Mouse (Mus musculus) hindbrain, embryonic 14.5 days (tissue): ENCODE measurements around the gene Ten1. TPM values are rescaled to one million over a fixed set of nuclear protein-coding genes. Genes with fewer than 3 reads are reported as not detected.

Experiments used
- ATAC-seq: fragments of 200-750 bp; cut with Nextera tagmentation; 2 replicates; pipeline ENCODE4 v1.8.0; 2017; ENCODE audit warnings: moderate number of reproducible peaks, mild to moderate bottlenecking, moderate TSS enrichment, moderate library complexity; ENCODE audit not compliant: low FRiP score
- DNase-seq: peaks from one replicate; pipeline ENCODE4 v3.0.0-alpha.2; 2015; ENCODE audit warnings: low spot score
- H3K27ac ChIP-seq: fragments of 300-500 bp; sonication (generic); 2 replicates; pipeline ENCODE4 v1.5.1; 2014; ENCODE audit warnings: mild to moderate bottlenecking, moderate library complexity
- H3K27me3 ChIP-seq: fragments of 300-500 bp; sonication (generic); 2 replicates; pipeline ENCODE4 v1.6.1; 2014; ENCODE audit warnings: mild to moderate bottlenecking, low read length, mixed read lengths; ENCODE audit not compliant: control insufficient read depth, insufficient read depth
- H3K36me3 ChIP-seq: fragments of 300-500 bp; sonication (generic); replicated peaks from 2 replicates; pipeline ENCODE4 v1.6.1; 2014; ENCODE audit not compliant: control insufficient read depth, insufficient read depth
- H3K4me1 ChIP-seq: fragments of 300-500 bp; sonication (generic); replicated peaks from 2 replicates; pipeline ENCODE4 v1.6.1; 2014; ENCODE audit warnings: antibody characterized with exemption, low read length, mixed read lengths; ENCODE audit not compliant: control insufficient read depth, insufficient read depth
- H3K4me2 ChIP-seq: fragments of 300-500 bp; sonication (generic); replicated peaks from 2 replicates; pipeline ENCODE4 v1.6.1; 2014; ENCODE audit warnings: mild to moderate bottlenecking, moderate library complexity
- H3K4me3 ChIP-seq: fragments of 300-500 bp; sonication (generic); replicated peaks from 2 replicates; pipeline ENCODE4 v1.5.1; 2014; ENCODE audit warnings: mild to moderate bottlenecking, low read length
- H3K9ac ChIP-seq: fragments of 300-500 bp; sonication (generic); 2 replicates; pipeline ENCODE4 v1.6.1; 2014
- H3K9me3 ChIP-seq: fragments of 300-500 bp; sonication (generic); 2 replicates; pipeline ENCODE4 v1.6.1; 2016; ENCODE audit warnings: low read length; ENCODE audit not compliant: control insufficient read depth
- WGBS: fragments of 180-500 bp; shearing (Covaris S2); extraction: QIAGEN DNeasy Blood & Tissue Kit; methylation state at CpG from one replicate; pipeline ENCODE4 v1.1.7; 2014; 5-methylcytosine and 5-hydroxymethylcytosine counted together
- polyA plus RNA-seq: library from polyadenylated mRNA; unstranded; fragments of >200 nt; fragmentation: Nextera tagmentation; extraction: Ambion mirVana; gene quantifications from 2 replicates; pipeline ENCODE4 v1.2.1, GENCODE M21; 2014

Gene Ten1
- polyA plus RNA-seq, 1 experiment from 2014 or later: 88.0 TPM

DNA sequence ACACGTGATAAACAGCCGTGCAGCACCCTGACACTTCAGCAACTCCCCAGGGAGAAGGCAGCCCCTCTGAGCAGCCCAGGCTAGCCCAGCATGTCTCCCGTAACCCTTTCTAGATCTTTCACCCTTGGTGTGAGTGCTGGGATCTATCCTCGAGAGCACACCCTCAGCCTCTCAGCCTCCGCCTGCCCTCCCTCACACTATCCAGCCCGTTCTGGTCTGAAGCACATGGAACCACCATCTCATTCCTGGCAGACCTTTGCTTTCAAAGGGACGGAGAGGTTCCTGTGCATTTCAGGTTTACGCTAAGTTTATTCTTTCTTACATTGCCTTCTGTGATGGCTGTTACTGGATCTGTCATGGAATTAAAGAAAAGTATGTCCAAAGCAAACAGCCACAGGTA is 45.9 kb downstream of the Ten1 start:
- Histone ChIP-seq H3K4me1 (peaks cover 3% of the 10 kb centered on the region; the same call in 1 of the 2 replicates), H3K27ac (no peak overlapping the region), H3K9ac (no peak overlapping the region), H3K4me3 (no peak overlapping the region), H3K27me3 (no peaks in the 10 kb centered on the region), H3K9me3 (no peaks in the 10 kb centered on the region), H3K36me3 (peaks cover 73% of the 10 kb centered on the region), H3K4me2 (no peak overlapping the region)
- DNase-seq: no peak
- ATAC-seq: no peak
- 85% methylated on average over 8 of the region's 8 CpGs for WGBS

DNA sequence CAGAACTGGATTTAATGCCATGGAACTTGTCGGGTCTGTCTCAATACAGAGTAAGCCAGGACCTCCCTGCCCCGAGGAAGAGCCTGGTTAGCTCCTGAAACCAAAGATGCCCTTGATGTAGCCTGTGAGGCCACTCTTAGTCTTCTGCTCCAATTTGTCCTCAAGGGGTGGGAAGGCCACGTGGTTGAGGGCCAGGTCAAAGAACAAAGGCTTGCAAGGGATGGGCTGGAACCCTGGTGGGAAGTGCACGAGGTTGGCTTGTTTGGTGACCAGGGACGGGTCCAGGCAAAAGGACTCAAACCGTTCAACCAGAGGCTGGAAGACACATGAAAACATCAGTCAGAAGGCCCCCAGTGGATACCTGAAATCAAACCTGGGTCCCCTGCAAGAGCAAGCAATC is 47.0 kb downstream of the Ten1 start:
- WGBS: 73% methylated on average over 6 of the region's 6 CpGs
- DNase-seq (no peak), ATAC-seq (no peak)
- H3K27ac ChIP-seq: no peak overlapping the region
- H3K9me3 ChIP-seq: no peaks in the 10 kb centered on the region
- H3K27me3 ChIP-seq: no peaks in the 10 kb centered on the region
- H3K36me3 ChIP-seq: peaks cover 83% of the 10 kb centered on the region
- no peak overlapping the region for H3K9ac ChIP-seq
- H3K4me3 ChIP-seq: no peak overlapping the region
- H3K4me2 ChIP-seq: no peak overlapping the region
- H3K4me1 ChIP-seq: no peaks in the 10 kb centered on the region

DNA sequence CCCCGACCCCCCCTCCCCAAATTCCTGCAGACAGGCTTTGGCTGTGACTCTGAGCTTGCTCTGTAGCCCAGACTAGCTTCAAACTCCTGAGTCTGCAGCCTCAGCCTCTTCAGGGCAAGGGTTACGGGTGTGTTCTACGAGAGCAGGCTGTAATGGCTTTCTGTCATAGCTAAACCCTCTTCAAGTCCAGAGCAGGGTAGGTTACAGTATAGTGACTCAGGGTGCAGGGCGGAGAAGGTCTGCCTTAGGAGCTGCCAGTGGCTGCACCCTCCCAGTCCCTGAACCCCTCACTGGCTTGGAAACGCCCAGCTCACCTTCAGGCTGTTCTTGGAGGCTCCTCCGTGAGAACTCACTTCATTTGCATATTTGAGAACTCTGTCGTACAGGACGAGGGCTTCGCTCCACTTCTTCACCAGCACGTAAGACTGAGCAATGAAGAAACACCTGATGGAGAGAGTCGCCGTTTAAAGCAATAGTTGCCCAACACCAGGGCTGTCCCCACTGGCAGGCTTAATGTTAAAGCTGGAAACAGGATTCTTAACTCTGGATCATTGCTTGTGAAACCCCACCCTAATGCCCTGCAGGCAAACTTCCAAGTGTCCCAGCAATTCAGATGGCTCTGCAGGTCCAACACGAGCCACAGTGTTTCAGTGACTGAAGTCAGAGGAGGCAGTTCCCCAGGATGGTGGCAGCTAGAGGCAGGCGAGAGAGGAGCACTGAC is 49.0 kb downstream of the Ten1 start:
- H3K27ac ChIP-seq: no peak overlapping the region
- WGBS: 90% methylated on average over 14 of the region's 14 CpGs
- no peak for ATAC-seq

DNA sequence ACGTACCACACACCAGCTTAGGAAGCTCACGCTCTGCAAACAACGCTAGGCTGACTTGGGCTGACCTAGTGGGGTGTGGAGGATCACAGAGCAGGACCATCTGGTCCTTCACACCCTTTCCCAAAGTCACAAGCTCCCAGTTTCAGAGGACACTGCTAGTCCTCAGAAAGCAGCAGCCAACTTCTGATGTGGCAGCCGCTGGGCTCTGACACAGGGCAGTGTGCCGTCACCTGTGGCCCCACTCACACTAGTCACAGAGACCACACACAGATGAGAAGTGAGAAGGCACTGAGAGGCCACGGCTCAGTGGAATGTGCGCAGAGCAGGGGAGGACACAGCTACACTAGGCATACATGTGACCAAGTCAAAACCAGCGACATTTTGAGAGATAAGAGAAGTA is 52.2 kb downstream of the Ten1 start:
- H3K4me1 ChIP-seq: no peaks in the 10 kb centered on the region
- H3K27me3 ChIP-seq: no peaks in the 10 kb centered on the region
- peaks cover 100% of the 10 kb centered on the region for H3K36me3 ChIP-seq
- H3K4me3 ChIP-seq: no peak overlapping the region
- no peak overlapping the region for H3K9ac ChIP-seq
- no peaks in the 10 kb centered on the region for H3K9me3 ChIP-seq
- ATAC-seq (no peak), DNase-seq (no peak)
- H3K4me2 ChIP-seq: no peak overlapping the region
- H3K27ac ChIP-seq: no peak overlapping the region
- WGBS: 95% methylated on average over 8 of the region's 8 CpGs

More for the DNA sequence above, 49.0 kb downstream of the Ten1 start:
- no peaks in the 10 kb centered on the region for H3K9me3 ChIP-seq
- H3K4me1 ChIP-seq: no peaks in the 10 kb centered on the region
- H3K4me3 ChIP-seq: no peak overlapping the region
- no peaks in the 10 kb centered on the region for H3K27me3 ChIP-seq
- no peak for DNase-seq
- H3K4me2 ChIP-seq: no peak overlapping the region
- peaks cover 99% of the 10 kb centered on the region for H3K36me3 ChIP-seq
- no peak overlapping the region for H3K9ac ChIP-seq

DNA sequence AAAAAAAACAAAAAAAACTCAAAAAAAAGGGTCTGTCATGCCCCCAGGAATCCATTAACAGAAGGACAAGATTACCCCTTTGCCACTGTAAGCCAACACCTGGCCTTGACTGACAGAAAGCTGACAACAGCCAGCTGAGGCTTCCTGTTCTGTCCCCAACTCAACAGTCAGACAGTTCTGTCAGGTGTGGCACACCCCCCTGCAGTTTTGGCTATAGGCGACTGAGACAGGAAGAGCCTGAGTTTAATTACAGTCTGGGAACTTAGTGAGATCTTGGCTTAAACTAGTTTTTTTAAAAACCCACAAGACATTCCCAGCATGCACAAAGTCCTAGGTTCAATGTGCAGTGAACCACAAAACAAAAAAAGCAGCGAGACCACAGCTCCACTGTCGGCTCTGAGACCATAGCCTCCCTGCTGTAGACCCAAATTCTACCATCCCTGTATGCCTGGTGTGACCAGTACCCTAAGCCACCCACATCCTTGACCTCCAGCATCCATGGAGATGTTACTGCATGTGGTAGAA is 54.5 kb downstream of the Ten1 start:
- no peak for ATAC-seq
- Histone ChIP-seq H3K4me2 (no peak overlapping the region), H3K4me1 (no peaks in the 10 kb centered on the region), H3K9me3 (no peaks in the 10 kb centered on the region), H3K27ac (no peak overlapping the region), H3K4me3 (no peak overlapping the region), H3K9ac (no peak overlapping the region), H3K27me3 (no peaks in the 10 kb centered on the region), H3K36me3 (peaks cover 96% of the 10 kb centered on the region)
- no peak for DNase-seq
- WGBS: 97% methylated on average over 3 of the region's 3 CpGs

DNA sequence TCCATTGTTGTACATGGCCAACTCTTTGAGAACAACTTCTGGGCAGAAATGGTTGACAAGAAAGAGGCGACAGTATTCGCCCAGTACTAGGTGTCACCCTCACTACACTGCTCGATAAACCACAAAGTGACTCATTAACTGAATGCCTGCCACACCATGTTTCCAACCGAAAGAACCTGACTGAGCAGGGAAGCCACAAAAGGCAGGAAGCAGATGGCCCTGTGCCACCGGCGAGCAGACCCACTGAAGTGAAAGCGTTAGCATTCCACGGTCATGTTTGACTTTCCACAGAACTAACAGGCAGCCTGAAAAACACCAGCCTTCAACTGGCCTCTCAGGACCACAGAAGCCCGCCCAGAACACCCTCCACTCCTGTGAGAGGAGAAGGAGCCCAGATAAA is 56.0 kb downstream of the Ten1 start:
- H3K4me3 ChIP-seq: no peak overlapping the region

DNA sequence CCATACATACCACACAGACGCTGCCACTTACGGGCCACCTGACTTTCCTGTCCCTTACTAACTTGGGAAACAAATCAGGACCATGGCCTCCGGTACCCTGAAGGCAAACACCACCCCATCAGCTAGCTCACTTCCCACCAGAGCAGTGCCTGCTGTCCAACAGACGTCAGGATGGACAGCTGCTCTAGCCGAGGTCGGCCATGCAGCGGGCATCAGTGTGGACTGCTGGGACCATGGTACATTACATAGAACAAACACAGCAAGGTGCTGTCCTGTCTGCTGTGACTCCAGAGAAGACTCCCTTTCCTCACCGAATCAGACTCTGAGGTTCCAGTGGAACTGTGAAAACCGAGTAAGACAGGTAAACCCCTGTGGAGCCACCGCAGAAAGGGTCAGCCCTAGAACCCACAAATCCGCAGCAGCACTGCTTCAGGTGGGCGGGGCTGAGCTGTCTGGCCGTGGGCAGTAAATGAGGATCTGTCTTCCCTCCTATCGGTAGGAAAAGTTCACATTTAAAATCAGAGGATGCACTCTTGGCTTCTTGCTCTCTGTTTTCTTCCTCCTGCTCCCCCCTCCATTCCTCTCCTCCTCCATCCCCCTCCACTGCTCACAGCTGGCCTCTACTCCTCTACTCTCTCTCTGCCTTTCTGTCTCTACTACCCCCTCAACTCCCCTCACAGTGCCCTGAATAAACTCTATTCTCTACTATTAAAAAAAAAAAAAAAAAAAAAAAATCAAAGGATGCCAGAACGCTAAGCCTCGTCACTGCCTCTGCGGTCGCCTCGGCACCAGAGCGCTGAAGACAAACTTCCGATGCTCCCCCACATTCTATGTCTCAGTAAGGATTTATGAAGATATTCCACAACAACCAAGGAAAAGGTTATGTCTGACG is 56.7 kb downstream of the Ten1 start:
- peaks cover 96% of the 10 kb centered on the region for H3K36me3 ChIP-seq
- H3K9ac ChIP-seq: no peak overlapping the region
- DNase-seq: no peak
- H3K4me1 ChIP-seq: no peaks in the 10 kb centered on the region
- ATAC-seq: no peak
- H3K4me3 ChIP-seq: no peak overlapping the region
- H3K9me3 ChIP-seq: no peaks in the 10 kb centered on the region
- H3K27ac ChIP-seq: no peak overlapping the region
- H3K27me3 ChIP-seq: no peaks in the 10 kb centered on the region
- H3K4me2 ChIP-seq: no peak overlapping the region
- WGBS: 87% methylated on average over 22 of the region's 22 CpGs

More for the DNA sequence above, 56.0 kb downstream of the Ten1 start:
- ATAC-seq: no peak
- no peak overlapping the region for H3K27ac ChIP-seq
- H3K4me2 ChIP-seq: no peak overlapping the region
- H3K9me3 ChIP-seq: no peaks in the 10 kb centered on the region
- DNase-seq: no peak
- no peaks in the 10 kb centered on the region for H3K27me3 ChIP-seq
- peaks cover 96% of the 10 kb centered on the region for H3K36me3 ChIP-seq
- H3K4me1 ChIP-seq: no peaks in the 10 kb centered on the region
- H3K9ac ChIP-seq: no peak overlapping the region
- WGBS: 92% methylated on average over 9 of the region's 9 CpGs

DNA sequence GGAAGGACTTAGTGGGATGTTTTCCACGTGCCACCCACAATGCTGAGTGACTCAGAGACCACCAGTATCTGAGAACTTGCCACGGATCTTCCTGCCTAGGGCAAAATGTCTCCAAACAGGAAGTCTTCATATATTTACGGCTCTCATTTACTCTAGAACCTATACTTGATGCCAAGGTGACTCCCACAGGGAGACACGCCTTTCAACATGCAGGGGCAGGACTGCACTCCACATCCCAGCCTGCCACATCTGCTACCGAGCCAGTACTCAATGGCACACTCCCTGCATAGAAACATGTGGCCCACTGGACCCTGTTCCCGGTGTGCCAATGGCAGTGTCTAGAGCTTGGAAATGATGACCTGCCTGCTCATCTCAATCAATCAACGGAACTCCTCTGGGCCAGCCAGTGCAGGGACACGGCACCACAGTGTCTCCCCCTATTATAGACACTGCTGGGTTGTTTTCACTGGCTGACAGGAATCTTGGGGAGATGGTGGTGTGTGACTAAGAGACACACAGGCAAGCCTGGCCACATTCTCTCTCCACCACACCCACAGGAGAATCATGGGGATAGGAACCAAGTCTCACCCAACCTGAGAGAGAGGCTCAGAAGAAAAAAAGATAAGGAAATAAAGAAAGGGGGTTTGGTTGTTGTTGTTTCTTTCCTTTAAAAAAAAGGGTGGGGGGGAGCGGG is 57.5 kb downstream of the Ten1 start:
- Histone ChIP-seq H3K9me3 (no peaks in the 10 kb centered on the region), H3K4me2 (no peak overlapping the region), H3K9ac (no peak overlapping the region), H3K4me3 (no peak overlapping the region), H3K36me3 (peaks cover 96% of the 10 kb centered on the region), H3K27me3 (no peaks in the 10 kb centered on the region), H3K27ac (no peak overlapping the region), H3K4me1 (no peaks in the 10 kb centered on the region)
- no peak for ATAC-seq
- 94% methylated on average over 9 of the region's 9 CpGs for WGBS
- DNase-seq: no peak

DNA sequence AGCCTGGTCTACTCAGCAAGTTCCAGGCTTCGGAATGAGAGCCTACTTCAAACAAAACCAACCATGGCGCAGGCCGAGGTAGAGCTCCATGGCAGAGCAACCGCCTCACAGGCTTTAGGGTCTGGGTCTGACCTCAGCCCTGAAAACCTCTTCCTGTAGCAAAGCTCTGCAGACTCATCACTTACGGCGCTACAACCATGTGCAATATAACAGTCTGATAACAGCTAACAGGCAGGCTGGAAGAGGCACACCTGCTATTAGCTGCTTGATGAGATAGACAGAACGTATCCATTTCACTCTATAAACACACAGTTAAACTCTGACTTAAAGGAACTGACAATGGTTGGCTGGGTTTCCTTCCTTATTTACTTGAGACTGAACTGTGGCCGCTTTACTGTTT is 60.8 kb downstream of the Ten1 start:
- no peak for DNase-seq
- no peaks in the 10 kb centered on the region for H3K4me1 ChIP-seq
- no peak overlapping the region for H3K27ac ChIP-seq
- no peaks in the 10 kb centered on the region for H3K27me3 ChIP-seq
- H3K9ac ChIP-seq: no peak overlapping the region
- no peaks in the 10 kb centered on the region for H3K9me3 ChIP-seq
- no peak for ATAC-seq
- H3K36me3 ChIP-seq: peaks cover 96% of the 10 kb centered on the region
- no peak overlapping the region for H3K4me2 ChIP-seq
- 97% methylated on average over 8 of the region's 8 CpGs for WGBS
- H3K4me3 ChIP-seq: no peak overlapping the region
